Mouse (Mus musculus) midbrain, embryonic 14.5 days (tissue): ENCODE measurements at regions not wholly inside any gene's neighbourhood (a gene's known extent, or its start where the extent isn't known, plus 50 kb on each side); places are given as distances from the start of the nearest gene placed in this dataset.

Source experiments
- ATAC-seq: fragments of 200-750 bp; cut with Nextera tagmentation; 2 replicates; pipeline ENCODE4 v1.8.0; 2017; ENCODE audit warnings: moderate number of reproducible peaks, moderate library complexity; ENCODE audit not compliant: low FRiP score, low TSS enrichment
- DNase-seq: peaks from one replicate; pipeline ENCODE4 v3.0.0-alpha.2; 2015
- H3K27ac ChIP-seq: fragments of 300-500 bp; sonication (generic); replicated peaks from 2 replicates; pipeline ENCODE4 v1.5.1; 2014; ENCODE audit warnings: mild to moderate bottlenecking, low read depth, low read length, moderate library complexity
- H3K27me3 ChIP-seq: fragments of 300-500 bp; sonication (generic); 2 replicates; pipeline ENCODE4 v1.6.1; 2014; ENCODE audit warnings: low read length, control low read depth, mixed read lengths; ENCODE audit not compliant: control insufficient read depth, insufficient read depth
- H3K36me3 ChIP-seq: fragments of 300-500 bp; sonication (generic); 2 replicates; pipeline ENCODE4 v1.6.1; 2014; ENCODE audit warnings: low read length, control low read depth; ENCODE audit not compliant: control insufficient read depth, insufficient read depth
- H3K4me1 ChIP-seq: fragments of 300-500 bp; sonication (generic); 2 replicates; pipeline ENCODE4 v1.6.1; 2014; ENCODE audit warnings: mild to moderate bottlenecking, antibody characterized with exemption, low read length, control low read depth; ENCODE audit not compliant: control insufficient read depth, insufficient read depth
- H3K4me2 ChIP-seq: fragments of 300-500 bp; sonication (generic); 2 replicates; pipeline ENCODE4 v1.6.1; 2014; ENCODE audit warnings: mild to moderate bottlenecking, low read length, moderate library complexity
- H3K4me3 ChIP-seq: fragments of 300-500 bp; sonication (generic); replicated peaks from 2 replicates; pipeline ENCODE4 v1.5.1; 2014; ENCODE audit warnings: low read depth, low read length
- H3K9ac ChIP-seq: fragments of 300-500 bp; sonication (generic); replicated peaks from 2 replicates; pipeline ENCODE4 v1.6.1; 2014; ENCODE audit warnings: mild to moderate bottlenecking, low read length, moderate library complexity
- H3K9me3 ChIP-seq: fragments of 300-500 bp; sonication (generic); 2 replicates; pipeline ENCODE4 v1.6.1; 2016; ENCODE audit warnings: low read length, control low read depth, mixed read lengths; ENCODE audit not compliant: control insufficient read depth
- WGBS: fragments of 180-500 bp; shearing (Covaris S2); extraction: QIAGEN DNeasy Blood & Tissue Kit; methylation state at CpG from one replicate; pipeline ENCODE4 v1.1.7; 2014; 5-methylcytosine and 5-hydroxymethylcytosine counted together

GRCm38 (mm10) chrX:40350936-40351335, 487.5 kb upstream of the Cypt14 start:
- DNase-seq: peak; percentile 0
- 78% methylated on average over 3 of the region's 3 CpGs for WGBS

GRCm38 (mm10) chrX:40336555-40336954, 473.2 kb upstream of the Cypt14 start:
- no peaks in the 10 kb centered on the region for H3K27me3 ChIP-seq
- no peaks in the 10 kb centered on the region for H3K36me3 ChIP-seq
- H3K4me1 ChIP-seq: no peaks in the 10 kb centered on the region
- no peaks in the 10 kb centered on the region for H3K9me3 ChIP-seq
- H3K4me2 ChIP-seq: no peak overlapping the region
- no peak overlapping the region for H3K4me3 ChIP-seq
- H3K9ac ChIP-seq: no peak overlapping the region
- no peak overlapping the region for H3K27ac ChIP-seq
- DNase-seq: no peak
- no peak for ATAC-seq

More at GRCm38 (mm10) chrX:40350936-40351335, 487.5 kb upstream of the Cypt14 start:
- Histone ChIP-seq H3K4me3 (no peak overlapping the region), H3K4me2 (no peak overlapping the region), H3K4me1 (no peaks in the 10 kb centered on the region), H3K27ac (no peak overlapping the region), H3K27me3 (no peaks in the 10 kb centered on the region), H3K9ac (no peak overlapping the region), H3K36me3 (no peaks in the 10 kb centered on the region), H3K9me3 (no peaks in the 10 kb centered on the region)
- ATAC-seq: no peak
